Mouse (Mus musculus): Measurements from ENCODE around the gene Foxo3.

DNA sequence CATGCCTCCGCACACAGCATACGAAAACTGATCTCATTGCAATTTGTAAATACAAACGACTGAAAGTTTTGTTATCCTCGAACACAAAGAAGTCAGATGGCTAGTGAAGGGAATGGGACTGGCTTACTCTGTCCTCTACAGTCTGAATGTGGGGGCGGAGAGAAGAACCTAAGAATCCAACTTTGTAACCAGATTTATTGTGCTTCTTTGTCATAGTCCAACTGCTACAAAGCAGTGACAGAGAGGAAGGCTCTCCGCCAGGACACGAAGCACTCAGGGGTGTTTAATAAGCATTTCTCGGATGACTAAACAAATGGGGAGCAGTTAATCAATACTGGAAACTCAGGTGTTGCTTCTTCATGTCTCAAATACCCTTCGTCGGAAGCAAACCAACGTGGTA lies 43.6 kb downstream of the Foxo3 start:
- TF ChIP-seq POLR2A (IDR thresholded peaks at IDR 0.05; ENCODE audit: borderline replicate concordance, extremely low read depth, insufficient read depth, insufficient read length, poor library complexity, severe bottlenecking) (no peak), CTCF (IDR thresholded peaks at IDR 0.05; ENCODE audit: borderline replicate concordance, extremely low read depth, insufficient read depth, insufficient read length) (no peak)

Data from brain, embryonic 14.5 days (tissue).